Mouse (Mus musculus) v-Abl transformed pro-B cells (cell line): ENCODE data around the gene Ndufb11.

Source experiments
- in situ Hi-C, 2 experiments: fragments of 400-800 bp; cut with MboI; formaldehyde crosslinking; loops; one replicate each; pipeline ENCODE4 v1.15.1; 2025; ENCODE audit not compliant: unreplicated experiment in 2 of 2

Gene Ndufb11

GRCm38 (mm10) chrX:20617176-20617902 is at the start of gene Ndufb11, which contains the start of gene Rbm10:
Ndufb11 (minus strand) TSS chrX:20617619.
Rbm10 (plus strand) TSS chrX:20617503.
- in situ Hi-C loops: no loop called here

DNA sequence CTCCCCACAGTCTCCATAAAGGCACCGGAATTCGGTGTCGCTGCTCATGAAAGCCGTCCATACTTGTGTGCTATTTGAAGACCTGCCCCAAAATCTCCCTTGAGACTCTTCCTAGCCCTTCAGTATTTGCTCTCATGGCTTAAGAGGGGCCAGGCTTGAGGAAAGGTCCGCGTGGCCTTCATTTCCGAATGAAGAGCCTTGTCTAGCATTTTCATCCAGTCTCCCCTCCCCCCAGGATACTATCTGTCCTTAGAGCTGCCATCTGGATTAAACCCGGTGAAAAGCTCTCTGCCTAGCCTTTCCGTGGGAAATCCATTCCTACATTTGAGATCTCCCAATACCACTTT is 46.0 kb upstream of the Ndufb11 start:
- in situ Hi-C loops: loop anchor here (5.0 to 25.0 kb wide), 5 partner anchors 109 to 684 kb away; partner anchors contain the start of genes Cfp (in 1 of the 2) and Elk1 (in 1 of the 2)

GRCm38 (mm10) chrX:20662716-20663443 is 45.5 kb upstream of the Ndufb11 start:
- in situ Hi-C loops: loop anchor here (5.0 to 25.0 kb wide), 5 partner anchors 109 to 684 kb away; partner anchors contain the start of genes Cfp (in 1 of the 2) and Elk1 (in 1 of the 2)

DNA sequence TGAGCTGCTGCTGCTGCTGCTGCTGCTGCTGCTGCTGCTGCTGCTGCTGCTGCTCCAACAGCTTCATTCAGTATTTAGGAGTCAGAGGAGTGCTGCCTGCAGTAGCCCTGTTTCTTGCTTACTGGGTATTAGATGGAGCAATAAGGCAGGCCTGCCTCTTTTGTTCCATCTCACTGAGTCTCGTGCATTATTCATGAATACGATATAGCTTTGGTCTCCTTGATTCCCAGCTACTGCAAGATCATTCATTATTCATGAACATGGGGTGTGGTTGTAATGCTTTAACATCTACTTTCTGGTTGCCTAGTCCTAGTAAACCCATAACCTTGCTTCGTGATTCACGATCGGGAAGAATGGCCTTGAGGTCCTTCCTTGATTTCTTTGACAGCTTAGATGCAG is 44.9 kb upstream of the Ndufb11 start:
- in situ Hi-C loops: loop anchor here (5.0 to 25.0 kb wide), 5 partner anchors 110 to 685 kb away; partner anchors contain the start of genes Cfp (in 1 of the 2) and Elk1 (in 1 of the 2)

GRCm38 (mm10) chrX:20658891-20659406 is 41.5 kb upstream of the Ndufb11 start:
- in situ Hi-C loops: loop anchor here in 1 of 2 experiments (10.0 to 25.0 kb wide), 3 partner anchors 156 to 678 kb away; partner anchors contain the start of gene Cfp

GRCm38 (mm10) chrX:20658026-20658652 is 40.7 kb upstream of the Ndufb11 start, which contains the start of gene Uba1:
Uba1 (plus strand) TSS chrX:20658326.
- in situ Hi-C loops: loop anchor here in 1 of 2 experiments (10.0 to 25.0 kb wide), 3 partner anchors 157 to 679 kb away; partner anchors contain the start of gene Cfp

DNA sequence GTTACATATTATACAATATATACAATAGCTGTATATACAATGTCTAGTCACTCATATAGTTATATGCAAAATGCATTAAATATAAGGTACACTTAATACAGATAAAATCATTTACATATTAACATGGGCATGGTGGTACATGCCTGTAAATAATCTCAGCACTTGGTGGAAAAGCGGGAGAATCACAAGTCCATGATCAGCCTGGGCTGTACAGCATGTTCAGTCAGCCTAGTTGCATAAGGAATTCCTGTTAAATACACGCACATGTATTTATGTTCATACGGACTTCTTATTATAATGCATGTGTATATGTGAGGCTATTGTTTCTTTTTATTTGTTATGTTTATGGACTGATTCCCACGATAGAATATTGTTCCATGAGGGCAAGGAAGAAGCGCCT is 40.2 kb upstream of the Ndufb11 start:
- in situ Hi-C loops: loop anchor here in 1 of 2 experiments (10.0 to 25.0 kb wide), 3 partner anchors 157 to 680 kb away; partner anchors contain the start of gene Cfp

DNA sequence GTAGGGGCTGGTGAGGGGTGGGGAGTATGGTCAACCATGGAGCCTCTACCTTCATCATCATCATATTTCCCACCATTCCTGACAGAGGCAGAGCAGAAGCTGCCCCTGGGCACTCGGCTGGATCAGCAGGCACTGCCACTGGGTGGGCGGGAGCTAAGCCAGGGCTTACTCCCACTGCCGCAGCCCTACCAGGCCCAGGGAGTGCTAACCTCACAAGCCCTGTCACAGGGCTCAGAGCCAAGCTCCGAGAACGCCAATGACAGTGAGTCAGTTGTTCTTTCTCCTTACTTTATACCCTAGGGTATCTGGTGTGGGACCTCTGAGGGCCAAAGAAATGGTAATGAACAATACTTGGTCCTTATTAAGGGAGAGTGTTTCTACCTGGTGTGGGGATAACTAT is 27.4 kb upstream of the Ndufb11 start:
- in situ Hi-C loops: no loop called here

DNA sequence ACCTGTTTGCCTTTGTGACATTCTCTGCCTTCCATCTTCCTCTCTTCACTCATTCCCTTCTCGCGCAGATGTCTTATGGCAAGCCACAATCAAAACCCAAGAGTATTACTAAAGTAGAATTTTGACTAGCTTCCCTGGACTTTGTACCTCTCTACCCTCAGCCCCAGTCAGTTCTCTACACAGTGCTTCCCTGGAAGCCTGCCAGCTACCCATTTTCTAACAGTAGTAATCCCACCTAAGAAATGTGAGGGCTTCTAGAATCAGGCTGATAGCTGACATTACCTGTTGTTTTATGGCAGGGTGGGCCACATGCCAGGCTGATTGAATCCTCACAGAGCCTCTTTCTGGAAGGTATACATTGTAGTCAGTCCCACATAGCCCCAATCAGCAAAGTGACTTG is 20.7 kb upstream of the Ndufb11 start:
- in situ Hi-C loops: no loop called here

DNA sequence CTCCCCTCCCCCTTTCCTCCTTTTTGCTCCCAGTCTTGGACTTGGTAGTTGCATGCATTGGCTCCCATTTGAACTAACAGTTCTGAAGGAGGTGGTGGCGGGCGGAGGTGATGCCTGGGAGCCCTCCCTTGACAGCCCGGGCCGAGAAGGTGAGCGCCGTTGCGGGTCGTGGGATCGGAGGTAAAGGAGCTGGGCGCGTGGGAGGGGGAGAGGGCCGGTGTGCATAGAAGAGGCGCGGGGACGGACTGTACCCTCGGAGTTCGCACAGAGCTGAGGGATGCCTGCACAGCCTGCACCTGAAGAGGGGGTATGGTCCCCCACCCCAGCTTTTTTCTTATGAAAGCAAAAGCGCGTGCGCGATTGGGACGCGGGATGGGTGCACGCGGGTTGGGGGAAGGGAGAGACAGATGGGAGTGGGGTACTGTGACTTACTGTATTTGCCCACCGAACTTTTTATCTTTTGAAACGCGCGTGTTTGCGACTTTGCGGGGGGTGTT is 532 bp upstream of the Ndufb11 start:
- in situ Hi-C loops: no loop called here

DNA sequence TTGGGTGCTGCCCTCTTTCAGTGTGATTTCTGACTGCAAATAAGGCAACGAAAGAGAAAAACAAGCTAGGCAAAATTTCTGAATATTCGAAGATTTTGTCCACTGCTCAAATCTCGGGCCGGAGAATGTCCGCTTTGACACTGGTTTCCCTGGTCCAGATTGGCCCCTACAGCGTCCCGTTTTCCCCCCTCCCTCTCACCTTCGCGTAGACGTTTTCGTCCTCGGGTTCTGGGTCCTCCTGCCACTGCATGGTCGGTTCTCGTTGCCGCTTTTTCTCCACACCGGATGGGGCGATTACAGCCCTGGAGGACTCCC is 601 bp downstream of the Ndufb11 start:
- in situ Hi-C loops: no loop called here

DNA sequence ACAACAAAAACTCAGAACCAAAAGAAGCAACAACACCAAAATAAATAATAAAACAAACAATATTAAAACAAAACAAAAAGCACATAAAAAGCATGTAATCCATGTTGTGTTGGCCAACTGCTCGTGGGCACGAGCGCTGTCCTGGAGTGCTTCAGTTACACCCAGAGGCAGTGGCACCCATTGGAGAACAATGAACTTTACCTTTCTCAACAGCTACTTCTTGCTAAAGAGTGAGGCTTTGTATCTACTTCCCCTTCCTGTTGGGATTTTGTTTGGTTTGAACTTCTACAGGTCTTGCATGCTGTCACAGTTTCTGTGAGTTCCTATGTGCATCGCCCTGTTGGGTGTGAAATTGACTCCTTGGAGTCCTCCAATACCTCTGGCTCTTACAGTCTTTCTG is 8.9 kb downstream of the Ndufb11 start:
- in situ Hi-C loops: no loop called here

- in situ Hi-C loops: loop anchor here in 1 of 2 experiments (10.0 kb wide), 1 partner anchor 563 kb away; no protein-coding TSS in a partner anchor
Observed at GRCm38 (mm10) chrX:20587968-20588367, 29.5 kb downstream of the Ndufb11 start.

GRCm38 (mm10) chrX:20573927-20574326 is 43.5 kb downstream of the Ndufb11 start:
- in situ Hi-C loops: no loop called here

DNA sequence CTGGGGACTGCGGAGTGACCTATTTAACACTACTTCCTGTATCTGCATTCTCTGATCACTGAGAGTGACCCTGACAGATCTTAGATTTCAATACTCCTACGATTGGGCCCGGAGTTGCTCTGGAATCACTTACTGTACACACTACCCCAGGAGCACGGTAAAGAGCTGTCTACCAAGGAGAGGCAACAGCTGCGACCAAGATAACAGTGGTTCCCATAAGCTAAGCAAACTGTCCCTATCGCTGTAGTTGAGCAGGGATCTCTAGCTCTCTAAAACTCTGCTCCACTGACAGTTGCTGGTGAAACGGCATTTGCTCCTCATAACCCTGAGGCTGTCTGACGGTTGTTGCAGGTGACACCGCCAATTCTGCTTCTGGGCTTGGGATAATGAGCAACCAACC is 44.7 kb downstream of the Ndufb11 start:
- in situ Hi-C loops: no loop called here

GRCm38 (mm10) chrX:20571024-20571423 is 46.4 kb downstream of the Ndufb11 start:
- in situ Hi-C loops: no loop called here
